Mouse (Mus musculus): ENCODE measurements around the gene Psmd11. TPM values are rescaled to one million over a fixed set of nuclear protein-coding genes. Genes with fewer than 3 reads are reported as not detected.

Gene Psmd11
- polyA plus RNA-seq, 1 experiment from 2014 or later: 214 TPM

DNA sequence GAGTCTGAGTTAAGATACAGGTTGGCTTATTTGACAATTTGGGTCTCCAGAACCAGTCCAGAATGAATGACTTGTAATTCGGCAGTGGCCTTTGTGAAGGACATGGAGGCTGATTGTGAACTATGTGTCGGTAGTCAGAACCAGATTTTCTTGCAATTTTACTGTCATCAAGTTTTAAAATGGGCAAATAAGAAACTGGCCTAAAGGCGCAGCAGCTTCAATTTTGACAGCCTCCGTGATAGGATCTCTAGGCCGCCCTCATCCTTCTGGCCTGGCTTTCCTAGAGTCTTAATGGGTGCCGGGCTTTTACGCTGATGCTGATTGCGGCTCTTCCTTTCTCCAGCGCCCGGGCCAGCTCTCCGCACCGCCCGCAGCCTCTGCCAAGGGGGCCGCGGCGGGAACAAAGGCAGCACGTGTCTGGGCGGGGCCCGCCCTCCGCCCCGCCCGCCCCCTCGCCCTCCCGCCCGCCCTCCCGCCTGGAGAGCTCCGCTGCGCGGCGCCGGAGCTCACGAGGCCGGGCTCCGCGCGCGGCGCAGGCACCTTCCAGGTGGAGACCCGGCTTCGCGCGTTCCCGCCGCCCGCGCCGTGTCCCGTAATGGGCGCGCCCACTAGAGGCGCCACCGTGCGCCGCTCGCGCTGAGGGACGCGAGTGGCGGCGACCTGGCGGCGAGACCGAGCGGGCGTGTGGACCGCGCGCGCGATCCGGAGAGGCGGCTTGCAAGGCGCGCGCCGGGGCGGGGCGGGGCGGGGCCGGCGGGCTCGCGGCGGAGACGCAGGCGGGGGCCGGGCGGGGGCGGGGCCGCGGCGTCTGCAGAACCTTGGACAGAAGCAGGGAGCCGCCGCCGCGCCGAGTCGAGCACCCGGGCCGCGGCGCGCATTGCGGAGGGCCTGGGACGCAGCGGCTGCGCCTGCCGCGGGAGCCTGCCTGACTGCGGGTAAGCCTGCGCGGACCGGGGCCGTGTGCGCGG is 48.1 kb downstream of the Psmd11 start, which contains the start of gene Cdk5r1:
TSS of gene Cdk5r1 (plus strand) at position 802 of the 968 bp plus-strand sequence.
- 1% methylated on average over 101 of the region's 116 CpGs for WGBS
- peaks cover 25% of the 10 kb centered on the region for H3K36me3 ChIP-seq
- peak within 1 kb of the TSS; percentile 93 for H3K4me2 ChIP-seq
- peak; percentile 88 for ATAC-seq (ENCODE audit: insufficient number of reproducible peaks, low FRiP score)
- H3K4me1 ChIP-seq (replicated peaks): peaks cover 9% of the 10 kb centered on the region
- peak within 1 kb of the TSS; percentile 64 for H3K4me3 ChIP-seq
- peak within 1 kb of the TSS; percentile 59 for H3K9ac ChIP-seq
- no peaks in the 10 kb centered on the region for H3K9me3 ChIP-seq (replicated peaks)
- peaks cover 18% of the 10 kb centered on the region for H3K27me3 ChIP-seq (replicated peaks)
- peak within 1 kb of the TSS; percentile 17; the same call in 1 of the 2 replicates for H3K27ac ChIP-seq (ENCODE audit: poor library complexity, severe bottlenecking)

DNA sequence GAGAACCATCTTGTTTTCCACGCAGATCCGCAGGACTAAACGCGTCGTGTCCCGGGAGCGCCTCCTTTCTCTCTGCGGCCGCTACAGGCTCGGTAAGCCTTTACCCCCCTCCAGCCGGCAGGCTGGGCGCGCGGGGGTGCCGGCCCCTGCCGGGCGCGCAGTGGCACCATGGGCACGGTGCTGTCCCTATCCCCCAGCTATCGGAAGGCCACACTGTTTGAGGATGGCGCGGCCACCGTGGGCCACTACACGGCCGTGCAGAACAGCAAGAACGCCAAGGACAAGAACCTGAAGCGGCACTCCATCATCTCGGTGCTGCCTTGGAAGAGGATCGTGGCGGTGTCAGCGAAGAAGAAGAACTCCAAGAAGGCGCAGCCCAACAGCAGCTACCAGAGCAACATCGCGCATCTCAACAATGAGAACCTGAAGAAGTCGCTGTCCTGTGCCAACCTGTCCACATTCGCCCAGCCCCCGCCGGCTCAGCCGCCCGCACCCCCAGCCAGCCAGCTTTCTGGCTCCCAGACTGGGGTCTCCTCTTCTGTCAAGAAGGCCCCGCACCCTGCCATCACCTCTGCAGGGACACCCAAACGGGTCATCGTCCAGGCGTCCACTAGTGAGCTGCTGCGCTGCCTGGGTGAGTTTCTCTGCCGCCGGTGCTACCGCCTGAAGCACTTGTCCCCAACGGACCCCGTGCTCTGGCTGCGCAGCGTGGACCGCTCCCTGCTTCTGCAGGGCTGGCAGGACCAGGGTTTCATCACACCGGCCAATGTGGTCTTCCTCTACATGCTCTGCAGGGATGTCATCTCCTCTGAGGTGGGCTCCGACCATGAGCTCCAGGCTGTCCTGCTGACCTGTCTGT is 49.2 kb downstream of the Psmd11 start:
- Histone ChIP-seq H3K27me3 (replicated peaks) (peaks cover 18% of the 10 kb centered on the region), H3K4me1 (replicated peaks) (peaks cover 9% of the 10 kb centered on the region), H3K36me3 (peaks cover 17% of the 10 kb centered on the region), H3K4me2 (peak overlapping the region; percentile 93), H3K4me3 (peak overlapping the region; percentile 64), H3K9me3 (replicated peaks) (no peaks in the 10 kb centered on the region), H3K9ac (peak overlapping the region; percentile 59), H3K27ac (ENCODE audit: poor library complexity, severe bottlenecking) (peak overlapping the region; percentile 17; the same call in 1 of the 2 replicates)
- ATAC-seq (ENCODE audit: insufficient number of reproducible peaks, low FRiP score): 0 out of 2 replicates have a peak, but pooled peaks have one; percentile 10
- WGBS: 21% methylated on average over 47 of the region's 55 CpGs

DNA sequence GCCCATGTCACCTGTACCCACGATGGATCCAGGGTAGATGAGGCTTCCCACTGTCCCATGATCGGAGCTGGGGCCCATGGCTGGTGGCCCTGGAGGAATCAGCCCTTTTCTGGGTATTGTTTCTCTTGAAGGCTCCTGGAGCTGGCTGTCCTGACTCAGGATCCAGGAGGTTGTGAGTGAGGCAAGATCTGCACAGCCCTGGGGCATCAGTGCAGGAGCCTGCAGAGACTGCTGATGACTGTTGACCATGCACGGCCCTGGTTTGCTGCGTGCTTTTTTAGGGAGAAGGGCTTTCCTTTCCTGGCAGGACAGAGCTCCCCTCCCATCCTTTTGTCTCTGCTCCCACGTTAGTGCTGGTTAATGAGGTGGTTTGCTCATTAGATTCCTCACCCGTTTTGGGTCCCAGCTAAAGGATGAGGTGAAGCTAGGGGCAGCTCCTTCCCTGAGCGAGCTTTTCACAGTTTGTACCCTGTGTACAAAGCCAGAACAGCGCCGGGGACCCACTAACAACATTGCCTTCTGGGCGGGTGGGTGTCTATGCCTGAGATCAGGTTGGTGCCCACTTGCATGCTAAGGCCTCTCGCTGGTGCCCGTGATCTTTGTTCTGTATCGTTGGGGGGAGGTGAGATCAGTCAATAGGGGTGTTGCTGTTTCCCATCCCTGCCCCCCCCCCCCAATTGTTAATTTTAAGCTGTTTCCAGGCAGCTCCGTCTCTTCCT is 50.4 kb downstream of the Psmd11 start:
- peaks cover 7% of the 10 kb centered on the region; the same call in 1 of the 2 replicates for H3K36me3 ChIP-seq
- 74% methylated on average over 14 of the region's 14 CpGs for WGBS
- H3K4me3 ChIP-seq: no peak overlapping the region
- no peak for ATAC-seq (ENCODE audit: insufficient number of reproducible peaks, low FRiP score)
- H3K4me1 ChIP-seq (replicated peaks): peaks cover 9% of the 10 kb centered on the region
- no peaks in the 10 kb centered on the region for H3K9me3 ChIP-seq (replicated peaks)
- H3K27me3 ChIP-seq (replicated peaks): peaks cover 20% of the 10 kb centered on the region
- H3K27ac ChIP-seq (ENCODE audit: poor library complexity, severe bottlenecking): no peak overlapping the region
- no peak overlapping the region for H3K4me2 ChIP-seq
- no peak overlapping the region for H3K9ac ChIP-seq

DNA sequence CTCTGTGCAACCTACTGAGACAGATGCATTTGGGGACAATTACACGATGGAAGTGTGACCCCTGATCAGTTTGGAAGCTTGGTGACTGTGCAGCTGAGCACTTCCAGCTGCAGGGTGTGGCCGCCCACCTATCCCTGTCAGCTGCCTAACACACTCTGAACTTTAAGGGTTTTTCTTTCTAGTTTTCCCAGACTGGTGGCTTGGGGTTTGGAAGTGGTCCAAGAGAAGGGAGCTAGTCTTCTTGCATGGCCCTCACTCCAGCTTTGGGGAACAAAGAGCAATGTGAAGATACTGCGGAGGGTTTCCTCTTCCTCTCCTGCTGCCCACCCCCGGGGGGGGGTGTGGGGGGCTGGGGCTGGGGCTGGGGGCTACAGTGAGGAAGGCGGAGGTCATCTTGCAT is 51.0 kb downstream of the Psmd11 start:
- peaks cover 26% of the 10 kb centered on the region for H3K27me3 ChIP-seq (replicated peaks)
- no peak overlapping the region for H3K9ac ChIP-seq
- peaks cover 6% of the 10 kb centered on the region; the same call in 1 of the 2 replicates for H3K36me3 ChIP-seq
- no peak overlapping the region for H3K4me2 ChIP-seq
- no peaks in the 10 kb centered on the region for H3K9me3 ChIP-seq (replicated peaks)
- ATAC-seq (ENCODE audit: insufficient number of reproducible peaks, low FRiP score): no peak
- H3K4me1 ChIP-seq (replicated peaks): peaks cover 9% of the 10 kb centered on the region
- H3K4me3 ChIP-seq: no peak overlapping the region
- H3K27ac ChIP-seq (ENCODE audit: poor library complexity, severe bottlenecking): no peak overlapping the region
- 71% methylated on average over 5 of the region's 5 CpGs for WGBS

DNA sequence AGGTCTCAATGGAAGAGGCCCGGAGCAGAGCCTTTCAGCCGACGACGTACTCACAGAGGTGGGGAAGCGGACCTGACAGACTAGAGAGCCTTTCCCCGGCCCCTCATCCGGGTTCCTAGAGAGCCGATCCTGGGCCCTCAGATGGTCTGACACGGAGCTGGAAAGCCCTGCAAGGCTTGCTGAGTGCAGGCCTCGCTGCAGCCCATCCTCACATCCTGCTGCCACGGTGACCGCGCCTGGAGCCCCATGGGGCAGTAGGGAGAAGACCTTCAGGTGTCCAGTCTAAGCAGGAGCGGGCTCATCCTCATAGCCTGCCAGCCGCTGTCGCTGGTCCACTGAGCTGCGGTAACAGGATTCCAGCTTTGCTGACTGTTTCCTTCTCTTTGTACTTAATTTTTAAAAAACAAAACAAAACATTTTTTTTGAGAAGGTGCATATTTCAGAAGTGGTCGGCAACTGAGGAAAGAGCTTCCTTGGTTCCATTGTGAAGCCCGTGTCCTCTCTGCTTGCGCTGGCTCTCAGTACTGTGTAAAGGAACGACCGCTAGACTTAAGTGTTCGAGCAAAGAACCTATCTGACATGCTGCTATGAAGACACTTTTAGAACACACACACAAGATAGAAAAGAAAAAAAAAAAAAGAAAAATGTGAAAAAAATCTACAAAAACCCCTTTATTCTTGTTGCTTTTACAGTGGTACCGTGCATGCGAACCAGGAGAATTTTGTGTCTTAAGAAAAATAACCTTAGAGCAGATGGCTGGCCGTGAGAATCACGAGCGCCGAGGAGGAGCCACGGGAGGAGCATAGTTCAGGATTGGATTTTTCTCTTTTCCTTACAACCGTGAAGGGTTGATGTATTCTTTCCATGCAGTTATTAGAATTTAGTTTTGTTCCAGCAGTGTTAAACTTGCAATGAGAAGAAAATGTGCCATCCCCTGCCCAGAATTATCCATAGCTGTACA is 51.8 kb downstream of the Psmd11 start:
- H3K27ac ChIP-seq (ENCODE audit: poor library complexity, severe bottlenecking): no peak overlapping the region
- H3K27me3 ChIP-seq (replicated peaks): peaks cover 28% of the 10 kb centered on the region
- H3K4me1 ChIP-seq (replicated peaks): peaks cover 11% of the 10 kb centered on the region
- H3K4me2 ChIP-seq: no peak overlapping the region
- no peaks in the 10 kb centered on the region for H3K9me3 ChIP-seq (replicated peaks)
- ATAC-seq (ENCODE audit: insufficient number of reproducible peaks, low FRiP score): no peak
- 83% methylated on average over 31 of the region's 31 CpGs for WGBS
- H3K4me3 ChIP-seq: no peak overlapping the region
- peaks cover 6% of the 10 kb centered on the region; the same call in 1 of the 2 replicates for H3K36me3 ChIP-seq
- no peak overlapping the region for H3K9ac ChIP-seq

DNA sequence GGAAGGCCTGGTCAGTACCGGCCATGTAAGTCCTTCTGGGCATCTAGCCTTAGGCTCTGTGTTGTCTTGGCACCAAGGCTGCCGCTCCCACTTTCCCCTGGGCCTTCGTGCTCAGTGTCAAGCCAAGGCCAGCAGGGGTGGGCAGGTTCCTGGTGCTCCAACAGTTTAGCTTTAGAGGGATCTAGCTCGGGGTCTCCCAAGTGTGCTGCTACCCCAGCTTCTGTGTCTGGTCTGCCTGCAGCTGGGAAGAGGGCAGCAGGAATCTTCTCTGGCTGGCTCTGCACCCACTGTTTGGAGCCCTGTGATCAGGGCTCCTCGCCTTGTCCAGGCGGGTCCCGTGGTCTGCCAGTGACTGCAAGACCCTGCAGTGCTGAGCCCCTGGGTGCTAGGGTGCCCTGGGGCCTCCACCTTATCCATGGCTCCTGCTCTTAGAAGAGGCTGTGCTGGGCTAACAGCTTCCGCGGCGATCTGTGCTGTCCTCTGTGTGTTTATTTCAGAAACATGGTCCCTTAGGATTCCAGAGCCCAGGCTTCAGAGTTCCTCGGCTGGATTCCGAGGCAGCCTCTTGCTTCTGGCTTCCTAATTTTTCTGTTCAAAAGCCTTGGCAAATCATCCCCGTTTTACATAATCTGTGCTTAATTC is 53.1 kb downstream of the Psmd11 start:
- Histone ChIP-seq H3K4me2 (no peak overlapping the region), H3K9me3 (replicated peaks) (no peaks in the 10 kb centered on the region), H3K4me1 (replicated peaks) (peaks cover 24% of the 10 kb centered on the region), H3K27ac (ENCODE audit: poor library complexity, severe bottlenecking) (no peak overlapping the region), H3K36me3 (peaks cover 6% of the 10 kb centered on the region; the same call in 1 of the 2 replicates), H3K9ac (no peak overlapping the region), H3K27me3 (replicated peaks) (peaks cover 28% of the 10 kb centered on the region), H3K4me3 (no peak overlapping the region)
- no peak for ATAC-seq (ENCODE audit: insufficient number of reproducible peaks, low FRiP score)
- 75% methylated on average over 13 of the region's 13 CpGs for WGBS

DNA sequence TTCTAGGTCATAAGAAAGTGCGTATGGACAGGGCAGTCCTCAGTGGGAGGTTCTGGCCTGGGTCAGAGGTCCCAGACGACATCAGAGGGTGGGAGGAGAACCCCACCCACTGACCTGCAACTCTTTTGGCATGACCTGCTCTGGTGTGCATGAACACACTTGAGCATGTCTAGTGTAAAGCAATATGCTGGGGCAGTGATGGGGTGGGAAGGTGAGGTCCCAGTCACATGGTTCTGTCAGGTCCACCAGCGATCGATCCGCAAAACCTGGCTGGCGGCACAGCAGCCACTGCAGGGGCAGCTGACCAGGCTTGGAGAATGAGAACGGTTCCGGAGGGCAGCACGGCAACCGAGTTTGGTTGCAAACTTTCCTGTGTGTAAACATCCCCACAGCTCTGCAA is 53.9 kb downstream of the Psmd11 start:
- Histone ChIP-seq H3K27me3 (replicated peaks) (peaks cover 28% of the 10 kb centered on the region), H3K4me3 (no peak overlapping the region), H3K4me2 (no peak overlapping the region), H3K9ac (no peak overlapping the region), H3K9me3 (replicated peaks) (no peaks in the 10 kb centered on the region), H3K36me3 (peaks cover 6% of the 10 kb centered on the region; the same call in 1 of the 2 replicates), H3K27ac (ENCODE audit: poor library complexity, severe bottlenecking) (no peak overlapping the region), H3K4me1 (replicated peaks) (peaks cover 30% of the 10 kb centered on the region)
- WGBS: 82% methylated on average over 10 of the region's 10 CpGs
- no peak for ATAC-seq (ENCODE audit: insufficient number of reproducible peaks, low FRiP score)

DNA sequence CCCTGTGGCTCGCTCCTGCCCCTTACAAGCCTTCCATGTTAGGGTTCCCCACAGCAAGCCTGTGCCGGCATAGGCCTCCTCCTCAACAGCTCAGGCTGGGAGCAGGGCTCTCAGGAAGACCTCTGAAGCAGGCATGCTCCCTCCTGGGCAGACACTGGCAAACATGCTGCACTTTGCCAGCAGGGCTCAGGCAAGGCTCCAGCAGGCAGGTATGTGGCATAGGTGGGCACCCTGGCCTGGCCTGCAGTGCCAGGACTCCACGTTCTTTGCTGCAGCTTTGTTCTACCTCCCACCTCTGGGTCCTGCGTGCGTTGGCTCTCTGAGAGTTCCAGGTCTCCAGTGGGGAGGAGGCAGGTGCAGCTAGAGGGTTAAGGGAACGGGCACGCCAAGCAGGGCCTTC is 54.5 kb downstream of the Psmd11 start:
- 85% methylated on average over 7 of the region's 7 CpGs for WGBS
- Histone ChIP-seq H3K9ac (no peak overlapping the region), H3K4me3 (no peak overlapping the region), H3K36me3 (peaks cover 6% of the 10 kb centered on the region; the same call in 1 of the 2 replicates), H3K27me3 (replicated peaks) (peaks cover 25% of the 10 kb centered on the region), H3K4me2 (no peak overlapping the region), H3K27ac (ENCODE audit: poor library complexity, severe bottlenecking) (no peak overlapping the region), H3K4me1 (replicated peaks) (peaks cover 24% of the 10 kb centered on the region), H3K9me3 (replicated peaks) (no peaks in the 10 kb centered on the region)
- no peak for ATAC-seq (ENCODE audit: insufficient number of reproducible peaks, low FRiP score)

DNA sequence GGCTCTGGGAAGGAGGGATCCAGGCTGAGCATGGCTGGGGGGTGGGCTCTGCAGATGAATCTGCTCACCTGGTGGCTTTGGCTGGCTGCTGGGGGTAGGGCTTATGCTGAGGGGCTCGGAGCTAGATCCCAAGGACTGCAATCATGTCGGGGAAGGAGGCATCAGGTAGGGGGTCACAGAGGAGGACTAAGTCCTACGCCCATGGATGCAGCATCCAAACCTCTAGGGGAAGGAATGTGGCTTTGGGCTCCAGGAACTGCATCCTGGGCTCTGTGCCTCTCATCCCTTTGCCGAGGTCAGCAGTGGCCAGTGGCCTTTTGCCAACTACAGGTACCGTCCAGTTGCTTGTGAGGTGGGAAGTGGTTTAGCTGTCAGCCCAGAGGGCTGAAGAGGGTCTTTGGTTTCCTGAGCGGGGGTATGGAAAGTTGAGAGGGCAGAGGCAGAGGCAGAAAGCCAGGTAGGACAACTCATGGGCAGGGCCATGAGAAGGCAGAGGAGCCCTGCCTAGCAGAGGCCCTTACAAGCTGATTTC is 55.2 kb downstream of the Psmd11 start:
- H3K4me3 ChIP-seq: no peak overlapping the region
- no peak for ATAC-seq (ENCODE audit: insufficient number of reproducible peaks, low FRiP score)

More for the DNA sequence above, 55.2 kb downstream of the Psmd11 start:
- Histone ChIP-seq H3K36me3 (peaks cover 6% of the 10 kb centered on the region; the same call in 1 of the 2 replicates), H3K9ac (no peak overlapping the region), H3K9me3 (replicated peaks) (no peaks in the 10 kb centered on the region), H3K4me1 (replicated peaks) (peaks cover 23% of the 10 kb centered on the region), H3K27ac (ENCODE audit: poor library complexity, severe bottlenecking) (no peak overlapping the region), H3K27me3 (replicated peaks) (peaks cover 20% of the 10 kb centered on the region), H3K4me2 (no peak overlapping the region)
- 71% methylated on average over 6 of the region's 6 CpGs for WGBS

Data from heart, embryonic 12.5 days (tissue).